Mouse (Mus musculus): Measurements from ENCODE around the gene Hapln2.

GRCm38 (mm10) chr3:88026823-88027222 lies 560 bp downstream of the Hapln2 start:
- TF ChIP-seq GATA1 (IDR thresholded peaks at IDR 0.05; ENCODE audit: borderline replicate concordance, low read length) (no peak), FLI1 (IDR thresholded peaks at IDR 0.05; ENCODE audit: low read length) (no peak)
